Mouse (Mus musculus): ENCODE results near the gene Olfr741. TPM values are rescaled to one million over a fixed set of nuclear protein-coding genes. Genes with fewer than 3 reads are reported as not detected.

The Olfr741 gene
- polyA plus RNA-seq (2015; fragmentation: Nextera tagmentation; extraction: Ambion mirVana) = not detected in 2 replicates

- Histone ChIP-seq H3K4me1 (no peaks in the 10 kb centered on the region), H3K9ac (no peak within 1 kb of the TSS), H3K27me3 (replicated peaks) (no peaks in the 10 kb centered on the region), H3K4me2 (no peak within 1 kb of the TSS), H3K9me3 (no peaks in the 10 kb centered on the region), H3K4me3 (replicated peaks) (no peak within 1 kb of the TSS), H3K36me3 (no peaks in the 10 kb centered on the region), H3K27ac (no peak within 1 kb of the TSS)
- ATAC-seq (ENCODE audit: insufficient read depth, low FRiP score, low read depth) = no peak
- 66% methylated on average over 2 of the region's 2 CpGs for WGBS
Measured at GRCm38 (mm10) chr14:50472438-50472837, at the start of gene Olfr741. Olfr741 (plus strand) TSS chr14:50472738.

DNA sequence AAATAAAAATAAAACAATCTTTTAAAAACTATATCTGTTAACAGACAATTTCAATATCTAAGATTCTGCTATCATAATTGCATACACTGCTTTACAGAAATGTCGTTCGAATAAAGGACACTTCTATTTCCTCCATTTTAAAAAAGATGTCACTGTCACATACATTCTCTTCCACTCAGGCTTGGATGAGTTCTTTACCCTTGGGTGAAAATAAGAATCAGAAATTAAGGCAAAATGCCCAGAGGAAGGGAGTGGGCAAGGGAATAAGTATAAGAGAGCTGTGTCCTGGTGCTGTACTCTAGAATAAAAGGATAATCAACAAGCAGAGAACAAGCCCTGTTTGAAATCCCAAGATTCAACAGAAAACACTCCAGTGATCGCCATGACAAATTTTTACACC is 27.3 kb upstream of the Olfr741 start, which contains the start of gene Olfr740:
TSS of gene Olfr740 (plus strand) at position 301 of the 400 bp plus-strand sequence.
- H3K27me3 ChIP-seq (replicated peaks) = no peaks in the 10 kb centered on the region
- H3K4me1 ChIP-seq = no peaks in the 10 kb centered on the region
- H3K36me3 ChIP-seq = no peaks in the 10 kb centered on the region
- no peaks in the 10 kb centered on the region for H3K9me3 ChIP-seq
- no peak within 1 kb of the TSS for H3K4me2 ChIP-seq
- WGBS = 80% methylated on average over 3 of the region's 3 CpGs
- no peak within 1 kb of the TSS for H3K27ac ChIP-seq
- ATAC-seq (ENCODE audit: insufficient read depth, low FRiP score, low read depth) = no peak
- H3K9ac ChIP-seq = no peak within 1 kb of the TSS
- no peak within 1 kb of the TSS for H3K4me3 ChIP-seq (replicated peaks)

DNA sequence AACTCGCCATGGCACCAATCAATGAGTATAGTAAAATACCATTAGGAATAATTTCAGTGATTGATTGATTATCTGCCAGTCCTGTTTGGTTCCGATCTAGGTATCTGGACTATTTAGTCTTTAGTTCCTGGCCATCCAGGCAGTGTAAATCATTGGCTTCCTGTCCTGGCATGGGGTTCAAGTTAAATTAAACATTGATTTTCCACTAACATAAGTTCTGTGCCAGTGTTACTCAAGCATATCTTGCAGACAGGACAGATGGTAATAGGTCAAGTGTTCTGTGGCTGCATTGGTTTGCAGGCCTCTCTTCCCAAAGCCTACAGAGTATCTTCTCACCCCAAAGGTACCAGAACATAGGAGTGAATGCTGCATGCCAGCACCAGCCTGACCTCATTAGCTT is 5.9 kb downstream of the Olfr741 start:
- Histone ChIP-seq H3K4me2 (no peak overlapping the region), H3K27ac (no peak overlapping the region), H3K9ac (no peak overlapping the region), H3K36me3 (no peaks in the 10 kb centered on the region), H3K27me3 (replicated peaks) (no peaks in the 10 kb centered on the region), H3K4me1 (no peaks in the 10 kb centered on the region), H3K4me3 (replicated peaks) (no peak overlapping the region), H3K9me3 (no peaks in the 10 kb centered on the region)
- 63% methylated on average over 2 of the region's 2 CpGs for WGBS
- ATAC-seq (ENCODE audit: insufficient read depth, low FRiP score, low read depth) = no peak

DNA sequence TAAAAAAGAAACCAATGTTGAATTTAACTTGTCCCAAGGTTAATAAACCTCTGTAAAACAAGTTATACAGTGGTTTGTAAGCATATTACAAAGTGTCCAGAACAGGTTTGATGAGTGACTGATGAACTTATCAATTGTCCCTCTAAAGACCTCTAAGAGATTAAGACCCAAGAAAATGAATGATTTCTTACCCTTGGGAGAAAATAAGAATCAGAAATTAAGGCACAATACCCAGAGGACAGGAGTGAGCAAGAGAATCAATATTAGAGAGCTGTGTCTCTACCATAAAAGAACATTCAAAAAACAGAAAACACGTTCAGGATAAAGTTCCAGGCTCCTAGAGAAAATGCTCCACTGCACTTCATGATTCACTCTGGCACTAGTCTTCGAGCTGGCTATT is 30.8 kb downstream of the Olfr741 start, which contains the start of gene Olfr742:
TSS of gene Olfr742 (plus strand) at position 301 of the 400 bp plus-strand sequence.
- Histone ChIP-seq H3K27me3 (replicated peaks) (no peaks in the 10 kb centered on the region), H3K36me3 (no peaks in the 10 kb centered on the region), H3K4me1 (no peaks in the 10 kb centered on the region), H3K9ac (no peak within 1 kb of the TSS), H3K4me3 (replicated peaks) (no peak within 1 kb of the TSS), H3K4me2 (no peak within 1 kb of the TSS), H3K27ac (no peak within 1 kb of the TSS), H3K9me3 (no peaks in the 10 kb centered on the region)
- WGBS = 51% methylated on average over 2 of the region's 2 CpGs
- no peak for ATAC-seq (ENCODE audit: insufficient read depth, low FRiP score, low read depth)

GRCm38 (mm10) chr14:50521539-50521938 is 49.0 kb downstream of the Olfr741 start, which contains the start of gene Olfr743:
Olfr743 (plus strand) TSS chr14:50521839.
- Histone ChIP-seq H3K36me3 (no peaks in the 10 kb centered on the region), H3K4me2 (no peak within 1 kb of the TSS)

More at GRCm38 (mm10) chr14:50521539-50521938, 49.0 kb downstream of the Olfr741 start, which contains the start of gene Olfr743:
- H3K4me1 ChIP-seq = no peaks in the 10 kb centered on the region
- no peak within 1 kb of the TSS for H3K4me3 ChIP-seq (replicated peaks)
- ATAC-seq (ENCODE audit: insufficient read depth, low FRiP score, low read depth) = no peak
- no peaks in the 10 kb centered on the region for H3K27me3 ChIP-seq (replicated peaks)
- H3K9me3 ChIP-seq = no peaks in the 10 kb centered on the region
- no peak within 1 kb of the TSS for H3K9ac ChIP-seq
- no peak within 1 kb of the TSS for H3K27ac ChIP-seq

Other genes starting within 250 kb of the Olfr741 start
- not detected in 2 replicates for gene Olfr731, start 230.9 kb upstream of the Olfr741 start, polyA plus RNA-seq (2015; fragmentation: Nextera tagmentation; extraction: Ambion mirVana)
- gene Olfr732, start 188.5 kb upstream of the Olfr741 start, polyA plus RNA-seq (2015; fragmentation: Nextera tagmentation; extraction: Ambion mirVana) = not detected in 2 replicates
- not detected in 2 replicates for gene Olfr733, start 171.2 kb upstream of the Olfr741 start, polyA plus RNA-seq (2015; fragmentation: Nextera tagmentation; extraction: Ambion mirVana)
- not detected in 2 replicates for gene Olfr734, start 146.0 kb upstream of the Olfr741 start, polyA plus RNA-seq (2015; fragmentation: Nextera tagmentation; extraction: Ambion mirVana)
- gene Olfr735, start 123.9 kb upstream of the Olfr741 start, polyA plus RNA-seq (2015; fragmentation: Nextera tagmentation; extraction: Ambion mirVana) = not detected in 2 replicates
- gene Tlr11, start 114.8 kb upstream of the Olfr741 start, polyA plus RNA-seq (2015; fragmentation: Nextera tagmentation; extraction: Ambion mirVana) = not detected in 2 replicates
- gene Olfr736, start 91.6 kb upstream of the Olfr741 start, polyA plus RNA-seq (2015; fragmentation: Nextera tagmentation; extraction: Ambion mirVana) = not detected in 2 replicates
- not detected in 2 replicates for gene Olfr738, start 65.2 kb upstream of the Olfr741 start, polyA plus RNA-seq (2015; fragmentation: Nextera tagmentation; extraction: Ambion mirVana)
- gene Olfr739, start 54.1 kb upstream of the Olfr741 start, polyA plus RNA-seq (2015; fragmentation: Nextera tagmentation; extraction: Ambion mirVana) = not detected in 2 replicates
- not detected in 2 replicates for gene Olfr740, start 27.2 kb upstream of the Olfr741 start, polyA plus RNA-seq (2015; fragmentation: Nextera tagmentation; extraction: Ambion mirVana)
- gene Olfr742, start 30.9 kb downstream of the Olfr741 start, polyA plus RNA-seq (2015; fragmentation: Nextera tagmentation; extraction: Ambion mirVana) = not detected in 2 replicates
- not detected in 2 replicates for gene Olfr743, start 49.1 kb downstream of the Olfr741 start, polyA plus RNA-seq (2015; fragmentation: Nextera tagmentation; extraction: Ambion mirVana)
- gene Olfr744, start 142.1 kb downstream of the Olfr741 start, polyA plus RNA-seq (2015; fragmentation: Nextera tagmentation; extraction: Ambion mirVana) = not detected in 2 replicates
- not detected in 2 replicates for gene Olfr745, start 166.7 kb downstream of the Olfr741 start, polyA plus RNA-seq (2015; fragmentation: Nextera tagmentation; extraction: Ambion mirVana)
- not detected in 2 replicates for gene Olfr746, start 174.3 kb downstream of the Olfr741 start, polyA plus RNA-seq (2015; fragmentation: Nextera tagmentation; extraction: Ambion mirVana)
- not detected in 2 replicates for gene Olfr747, start 220.5 kb downstream of the Olfr741 start, polyA plus RNA-seq (2015; fragmentation: Nextera tagmentation; extraction: Ambion mirVana)
- not detected in 2 replicates for gene Olfr748, start 234.6 kb downstream of the Olfr741 start, polyA plus RNA-seq (2015; fragmentation: Nextera tagmentation; extraction: Ambion mirVana)